ENCODE assay signal across 29 mouse cellular contexts in the genomic region with DNA sequence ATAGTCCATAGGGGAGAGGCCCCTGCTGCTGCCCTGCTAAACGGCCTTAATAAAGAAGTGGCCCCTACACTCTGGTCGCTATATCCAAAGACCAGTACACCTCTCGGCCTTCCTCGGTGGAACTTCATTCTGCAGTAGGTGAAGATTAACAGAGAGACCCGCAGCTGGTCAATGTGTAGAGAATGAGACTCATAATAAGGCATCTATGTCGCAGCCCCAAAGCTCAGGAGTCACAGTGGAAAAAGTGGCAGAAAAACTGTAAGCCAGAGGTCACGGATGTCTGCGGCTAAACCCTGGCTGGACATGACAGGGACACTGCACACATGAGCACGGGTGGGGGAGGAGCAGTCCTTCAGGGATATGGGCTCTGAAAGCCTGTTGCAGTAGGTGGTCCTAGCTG. TPM values are rescaled to one million over a fixed set of nuclear protein-coding genes. Genes with fewer than 3 reads are reported as not detected.
DNase-seq lines count a peak whose midpoint lies in the region; ATAC-seq lines count a peak whose summit lies in the region.
"Had no signal": no experiment of that assay in that cellular context is flagged by ENCODE, and none has a peak within 500 bp of the region (broad histone marks: within the 10 kb centered on the region; RNA-seq: fewer than 3 reads in every experiment).

No protein-coding gene starts in this region.

- H3K4me2 ChIP-seq in kidney, embryonic 14.5 days (replicated peaks; ENCODE audit: low read depth, low read length) = no peak overlapping the region
- H3K4me2 ChIP-seq in limb, embryonic 12.5 days = no peak overlapping the region
- H3K4me2 ChIP-seq: embryonic facial prominence, embryonic 15.5 days; forebrain, embryonic 12.5 days; heart, embryonic 13.5 days; hindbrain, embryonic 15.5 days; limb, embryonic 13.5 days; liver, embryonic 11.5 days; lung, embryonic 15.5 days; midbrain, embryonic 11.5 days; neural tube, embryonic 12.5 days had no signal

- no peaks in the 10 kb centered on the region for H3K9me3 ChIP-seq in kidney, embryonic 14.5 days (ENCODE audit: control insufficient read depth, low read length)
- H3K9me3 ChIP-seq in limb, embryonic 12.5 days = no peaks in the 10 kb centered on the region
- H3K9me3 ChIP-seq: embryonic facial prominence, embryonic 10.5 days; embryonic facial prominence, embryonic 15.5 days; forebrain, embryonic 12.5 days; heart, embryonic 13.5 days; hindbrain, embryonic 15.5 days; limb, embryonic 13.5 days; lung, embryonic 15.5 days; neural tube, embryonic 12.5 days had no signal

- no peaks in the 10 kb centered on the region; the same call in 1 of the 2 replicates for H3K36me3 ChIP-seq in kidney, embryonic 14.5 days (ENCODE audit: control insufficient read depth, insufficient read depth, low read length)
- peaks cover 4% of the 10 kb centered on the region; the same call in 1 of the 2 replicates for H3K36me3 ChIP-seq in limb, embryonic 12.5 days
- H3K36me3 ChIP-seq: embryonic facial prominence, embryonic 10.5 days; embryonic facial prominence, embryonic 15.5 days; forebrain, embryonic 12.5 days; hindbrain, embryonic 15.5 days; lung, embryonic 15.5 days; neural tube, embryonic 12.5 days had no signal

- WGBS in kidney, embryonic 14.5 days = 69% methylated on average over 9 of the region's 9 CpGs
- WGBS in limb, embryonic 12.5 days = 84% methylated on average over 9 of the region's 9 CpGs

- ATAC-seq in kidney, embryonic 14.5 days (ENCODE audit: low FRiP score, low TSS enrichment) = no peak; the same call in 1 of the 2 replicates
- ATAC-seq in limb, embryonic 12.5 days (ENCODE audit: insufficient number of reproducible peaks, insufficient read depth, low FRiP score, low TSS enrichment, low read depth) = no peak
- ATAC-seq: activated CD4-positive, CD25-positive, alpha-beta regulatory T cell, adult 4 months; inflammation-experienced regulatory T-cells, adult 6 months had no signal

- no peak overlapping the region for H3K4me3 ChIP-seq in kidney, embryonic 14.5 days (ENCODE audit: low read length)
- H3K4me3 ChIP-seq in limb, embryonic 12.5 days (replicated peaks) = no peak overlapping the region
- H3K4me3 ChIP-seq: embryonic facial prominence, embryonic 10.5 days; embryonic facial prominence, embryonic 15.5 days; forebrain, embryonic 12.5 days; heart, adult 2 months; heart, embryonic 13.5 days; hindbrain, embryonic 15.5 days; limb, embryonic 13.5 days; lung, embryonic 15.5 days; myocyte; neural tube, embryonic 12.5 days had no signal

- H3K9ac ChIP-seq in kidney, embryonic 14.5 days (ENCODE audit: low read depth, low read length) = no peak overlapping the region
- H3K9ac ChIP-seq in limb, embryonic 12.5 days (replicated peaks) = 0 out of 2 replicates have a peak overlapping the region, but pooled peaks have one; percentile 2
- H3K9ac ChIP-seq: embryonic facial prominence, embryonic 15.5 days; forebrain, embryonic 12.5 days; heart, embryonic 13.5 days; hindbrain, embryonic 15.5 days; limb, embryonic 13.5 days; lung, embryonic 15.5 days; neural tube, embryonic 12.5 days had no signal

- H3K4me1 ChIP-seq in kidney, embryonic 14.5 days (ENCODE audit: control insufficient read depth, insufficient read depth, low read length) = 0 out of 2 replicates have a peak, but pooled peaks cover 11% of the 10 kb centered on the region
- peaks cover 16% of the 10 kb centered on the region for H3K4me1 ChIP-seq in limb, embryonic 12.5 days (replicated peaks)
- H3K4me1 ChIP-seq: hindbrain, embryonic 15.5 days; neural tube, embryonic 12.5 days had no signal

- DNase-seq in kidney, adult 11 months = peak; percentile 65
- DNase-seq in kidney, adult 9 months = peak; percentile 63
- peak; percentile 33 for DNase-seq in kidney, postnatal 10 days
- DNase-seq in ovary, postnatal 14 days (ENCODE audit: low spot score) = no peak
- DNase-seq in urinary bladder, adult 2 months (ENCODE audit: low spot score) = no peak
- DNase-seq: adrenal gland, adult 2 months; B cell, adult 2 months; cerebellum, postnatal 10 days; gastrocnemius, postnatal 36 days; heart, adult 2 months; heart, postnatal 10 days; right cerebral cortex, postnatal 4 days; thymus, adult 2 months; thymus, postnatal 36 days had no signal

- H3K27ac ChIP-seq in kidney, embryonic 14.5 days (ENCODE audit: low read depth, low read length) = no peak overlapping the region
- H3K27ac ChIP-seq in limb, embryonic 12.5 days = no peak overlapping the region
- H3K27ac ChIP-seq: embryonic facial prominence, embryonic 10.5 days; embryonic facial prominence, embryonic 15.5 days; forebrain, embryonic 12.5 days; heart, adult 2 months; heart, embryonic 13.5 days; hindbrain, embryonic 15.5 days; limb, embryonic 13.5 days; lung, embryonic 15.5 days; neural tube, embryonic 12.5 days had no signal

- no peaks in the 10 kb centered on the region for H3K27me3 ChIP-seq in kidney, embryonic 14.5 days (ENCODE audit: control insufficient read depth, insufficient read depth, low read length)
- no peaks in the 10 kb centered on the region for H3K27me3 ChIP-seq in limb, embryonic 12.5 days
- H3K27me3 ChIP-seq: embryonic facial prominence, embryonic 15.5 days; forebrain, embryonic 12.5 days; heart, embryonic 13.5 days; hindbrain, embryonic 15.5 days; limb, embryonic 13.5 days; lung, embryonic 15.5 days; neural tube, embryonic 12.5 days had no signal

RNA-seq across cellular contexts. Expression of a gene that starts 39.2 kb away (rescaled TPM):
- polyA plus RNA-seq in kidney, embryonic 14.5 days (2014; fragmentation: Nextera tagmentation; extraction: Ambion mirVana) = 44.7 and 46.7 TPM in 2 replicates
- polyA plus RNA-seq in limb, embryonic 12.5 days (2016; fragmentation: Nextera tagmentation; extraction: Ambion mirVana) = 40.8 and 41.0 TPM in 2 replicates
- 48.5 and 57.3 TPM in 2 replicates for polyA plus RNA-seq in urinary bladder, adult 2 months (2012; rRNA removed)

Comparison
In these comparisons a context has a peak if more than half of its experiments do, and no peak if none do; other contexts are left out.
1. DNase-seq: peak in kidney, adult 11 months (single experiment), kidney, adult 9 months (single experiment) and kidney, postnatal 10 days (single experiment); none in ovary, postnatal 14 days (single experiment) and urinary bladder, adult 2 months (single experiment).